Mouse (Mus musculus) kidney, postnatal 14 days (tissue): ENCODE results near the gene Ffar2.
A peak's percentile ranks its signal among the peaks of the same experiment; 100 is the strongest.
"Not testable (repeated sequence)": the region's sequence is repeated elsewhere in the genome, so short reads cannot be mapped to it uniquely, and the experiment has no call there.

ENCODE experiments used
- DNase-seq: peaks from one replicate; pipeline ENCODE4 v3.0.0; 2022; ENCODE audit warnings: mixed read lengths

The Ffar2 gene

DNA sequence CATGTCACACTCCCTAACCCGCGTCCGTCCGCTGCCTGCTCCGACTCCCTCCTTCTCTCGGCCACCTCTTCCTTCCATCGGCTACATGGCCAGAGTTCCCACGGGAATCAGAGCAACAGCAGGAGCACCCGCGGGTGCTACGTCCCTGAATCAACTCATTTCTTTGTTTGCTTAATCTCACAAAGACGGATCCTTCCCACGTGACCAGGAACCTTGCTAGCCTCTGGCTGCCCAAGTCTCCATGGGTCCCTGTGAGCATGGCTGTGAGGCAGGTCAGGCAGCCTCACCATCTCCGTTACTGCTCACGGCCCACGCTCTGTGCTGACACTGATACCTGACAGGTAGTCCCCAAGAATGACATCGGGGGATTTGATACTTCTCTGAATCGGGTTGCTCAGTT lies at the start of gene Ffar2:
Ffar2 (minus strand) TSS at position 101 of the 400 bp plus-strand sequence.
- no peak for DNase-seq

DNA sequence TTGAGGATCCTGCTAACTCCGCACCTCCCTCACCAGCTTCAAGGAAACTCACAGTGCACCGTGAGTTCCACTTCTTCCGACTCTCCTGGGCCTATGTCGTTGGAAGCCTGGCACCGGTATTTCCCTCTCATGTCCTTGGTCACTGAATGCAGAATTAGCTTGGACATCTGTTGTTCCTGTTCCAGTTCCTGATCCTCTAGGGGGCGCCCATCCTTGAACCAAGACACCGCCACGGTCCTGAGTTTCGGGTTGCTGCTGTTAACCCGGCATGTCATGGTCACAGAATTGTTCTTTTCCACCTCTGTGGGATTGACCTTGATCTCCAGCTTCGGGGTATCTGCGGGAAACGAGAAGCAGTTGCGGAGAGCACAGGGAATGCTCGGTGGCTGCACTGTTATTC lies 49.5 kb upstream of the Ffar2 start:
- DNase-seq: peak; percentile 82

DNA sequence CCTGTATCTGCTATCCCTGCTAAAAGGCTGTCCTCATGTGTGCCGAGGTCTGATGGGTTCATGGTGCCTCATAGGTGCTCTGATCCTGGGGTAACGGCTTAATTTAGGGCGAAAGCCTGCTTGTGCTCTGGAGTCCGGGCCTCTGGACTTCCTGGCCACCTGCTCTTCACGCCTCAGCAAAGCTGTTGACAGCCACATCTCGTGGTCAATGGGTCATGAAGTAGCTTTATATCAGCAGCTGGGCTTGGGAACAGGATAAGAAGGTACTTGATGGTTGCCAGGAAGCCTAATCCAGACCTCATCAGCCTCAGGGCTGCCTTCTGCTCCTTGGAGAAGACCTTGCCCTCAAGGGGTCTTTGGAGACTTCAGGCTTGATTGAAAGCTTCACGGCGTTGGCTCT lies 39.8 kb upstream of the Ffar2 start:
- no peak for DNase-seq

DNA sequence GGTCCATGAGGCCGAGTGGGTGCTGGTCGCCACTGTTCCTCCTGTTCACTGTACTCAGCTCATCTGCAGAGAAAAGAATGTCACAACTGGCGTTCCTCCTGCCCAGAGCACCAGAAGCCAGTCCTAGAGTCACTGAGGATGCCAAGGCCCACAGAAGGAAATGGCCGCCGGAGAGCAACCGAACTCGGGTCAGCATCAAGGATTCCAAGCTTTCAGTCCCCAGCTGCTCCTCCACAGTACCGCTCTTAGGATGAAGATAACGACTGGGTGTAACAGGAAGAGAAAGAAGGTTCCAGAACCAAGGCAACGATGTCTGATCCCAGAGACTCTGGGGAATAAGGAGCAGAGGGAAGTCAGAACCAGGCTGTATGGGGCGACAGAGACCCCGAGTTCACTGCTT lies 37.9 kb upstream of the Ffar2 start, which contains the start of gene Ffar1:
Ffar1 (minus strand) TSS at position 101 of the 400 bp plus-strand sequence.
- DNase-seq: no peak

DNA sequence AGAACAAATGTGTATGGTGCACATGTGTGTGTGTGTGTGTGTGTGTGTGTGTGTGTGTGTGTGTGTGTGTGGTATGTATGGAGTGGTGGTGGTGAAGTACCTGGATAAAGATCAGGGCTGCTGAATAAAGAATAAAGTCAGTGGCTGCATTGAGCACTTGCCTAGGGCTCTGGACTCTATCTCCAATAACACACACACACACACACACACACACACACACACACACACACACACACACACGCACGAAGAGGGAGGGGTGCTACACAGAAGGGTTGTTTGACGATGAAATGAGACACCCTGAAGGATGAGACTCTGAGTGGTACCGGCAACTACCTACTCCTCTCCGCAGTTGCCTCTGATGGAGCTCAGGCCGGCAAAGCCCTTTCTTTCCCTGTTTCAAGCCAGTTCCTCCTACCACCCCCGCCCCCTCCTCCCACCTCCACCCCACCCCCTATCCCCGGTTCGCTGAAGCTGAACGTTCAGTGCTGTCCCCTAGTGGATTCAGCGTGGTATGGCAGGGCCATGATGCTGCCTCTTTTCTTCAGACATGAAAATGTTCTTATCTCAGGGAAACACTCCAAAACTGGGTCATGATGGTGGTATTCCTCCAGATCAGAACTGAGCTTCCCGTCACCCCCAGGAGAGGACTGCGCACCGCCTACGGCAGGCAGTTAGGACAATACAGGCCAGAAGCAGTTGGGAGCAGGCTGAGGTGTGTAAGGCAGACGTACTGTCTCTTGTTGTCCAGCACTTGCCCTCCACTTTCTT lies 36.2 kb upstream of the Ffar2 start:
- DNase-seq: peak; percentile 53

DNA sequence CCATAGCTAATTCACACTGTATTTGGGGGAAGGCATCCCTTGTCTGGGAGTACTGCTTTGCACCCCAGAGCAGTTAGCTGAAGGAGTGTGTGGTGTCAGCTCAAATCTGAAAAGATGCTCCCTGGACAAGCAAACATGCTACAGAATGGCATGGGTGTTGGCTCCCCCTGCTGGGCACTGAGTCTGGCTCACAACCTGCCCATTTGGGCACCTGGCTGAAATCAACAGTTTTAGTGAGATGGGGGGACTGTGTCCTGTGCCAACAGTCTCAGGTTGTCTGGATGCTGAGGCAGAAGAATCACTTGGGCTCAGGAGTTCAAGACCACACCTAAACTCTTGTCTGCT lies 35.7 kb upstream of the Ffar2 start:
- DNase-seq: peak; percentile 81

DNA sequence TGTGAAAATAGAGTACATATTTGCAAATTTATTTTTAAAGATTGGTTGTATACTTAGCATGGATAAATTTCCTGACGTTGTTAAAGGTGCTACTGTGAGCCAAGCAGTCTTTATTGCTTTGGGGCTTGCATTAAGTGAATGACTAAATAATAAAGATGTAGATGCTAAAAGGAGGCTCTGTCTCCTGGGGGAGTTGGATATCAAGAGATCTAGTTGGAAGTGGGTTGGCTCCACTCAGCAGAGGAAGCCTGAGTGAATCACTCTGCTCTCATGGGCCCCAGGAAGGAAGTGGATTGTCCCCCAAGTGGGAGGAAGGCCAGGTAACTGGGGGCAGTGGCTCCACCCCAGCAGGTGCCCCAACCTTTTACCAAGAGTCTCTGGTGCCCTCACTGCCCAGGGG lies 34.2 kb upstream of the Ffar2 start:
- no peak for DNase-seq

DNA sequence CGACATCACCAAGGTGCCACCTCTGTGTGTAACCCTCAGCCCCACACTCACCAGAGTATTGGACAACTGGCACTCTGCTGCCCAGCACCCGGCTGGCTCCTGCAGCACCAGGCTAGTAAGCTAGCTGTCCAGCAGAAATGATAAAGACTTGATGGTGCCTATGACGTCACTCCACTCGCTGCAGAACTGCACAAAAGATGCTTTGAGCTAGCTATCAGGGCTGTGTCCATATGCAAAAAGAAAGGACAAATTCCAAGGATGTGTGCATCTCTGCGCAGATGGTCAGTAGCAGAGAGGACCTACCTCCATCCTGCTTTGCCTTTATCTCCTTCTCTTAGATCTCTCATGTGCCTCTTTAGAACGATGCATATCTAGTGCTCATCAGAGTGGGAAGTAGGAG lies 32.5 kb upstream of the Ffar2 start, which contains the start of gene Ffar3:
Ffar3 (minus strand) TSS at position 101 of the 400 bp plus-strand sequence.
- no peak for DNase-seq

DNA sequence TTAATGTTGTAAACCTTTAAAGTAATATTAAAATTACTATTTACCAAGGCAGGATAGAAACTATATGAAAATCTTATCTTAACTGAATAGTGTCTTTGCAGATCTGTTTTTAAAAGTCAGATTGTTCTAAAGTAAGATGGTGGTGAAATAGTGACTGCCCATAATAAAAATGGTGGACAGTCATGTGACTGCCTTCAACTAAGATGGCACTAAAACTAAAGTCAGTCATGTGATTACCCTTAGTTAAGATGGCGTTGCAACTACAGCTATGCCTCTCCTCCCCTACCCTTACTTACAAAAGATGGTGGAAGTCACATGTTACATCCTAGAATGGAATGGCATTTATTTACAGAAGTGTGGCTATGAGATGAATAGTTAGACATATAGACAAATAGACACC lies 27.8 kb upstream of the Ffar2 start:
- DNase-seq: no peak

DNA sequence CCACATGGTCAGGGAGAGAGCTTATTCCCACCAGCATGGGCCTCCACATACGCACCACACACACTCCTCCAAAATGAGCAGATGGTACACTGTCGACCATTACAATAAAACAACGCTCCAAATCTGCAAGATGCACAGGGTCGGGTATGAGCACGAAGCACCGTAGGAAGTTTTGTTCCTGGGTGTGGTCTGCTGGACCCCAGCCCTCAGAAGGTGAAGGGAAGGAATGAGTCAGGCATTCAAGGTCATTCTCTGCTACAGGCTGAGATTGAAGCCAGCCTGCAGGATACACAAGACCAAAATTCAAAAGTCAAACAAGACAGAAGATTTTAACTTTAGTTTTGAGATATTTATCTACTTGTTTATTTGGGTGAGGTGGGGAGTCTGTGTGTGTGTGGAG lies 24.4 kb upstream of the Ffar2 start:
- no peak for DNase-seq

DNA sequence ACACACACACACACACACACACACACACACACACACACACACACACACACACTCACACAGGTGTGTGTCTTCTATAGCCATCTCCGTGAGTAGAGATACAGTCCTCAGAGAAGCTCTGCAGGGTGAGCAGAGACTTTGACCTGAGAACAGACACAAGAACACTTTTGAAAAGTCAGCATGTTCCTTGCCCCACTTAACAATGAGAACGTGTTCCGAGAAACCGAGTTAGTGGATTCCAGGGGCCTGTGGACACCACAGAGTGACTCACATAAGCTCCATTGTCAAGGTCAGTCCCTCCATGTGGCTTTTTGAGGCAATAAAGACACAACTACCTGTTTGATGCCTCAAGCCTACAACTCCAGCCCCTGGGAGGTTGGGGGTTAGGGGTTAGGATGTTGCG lies 23.8 kb upstream of the Ffar2 start:
- peak; percentile 26 for DNase-seq

DNA sequence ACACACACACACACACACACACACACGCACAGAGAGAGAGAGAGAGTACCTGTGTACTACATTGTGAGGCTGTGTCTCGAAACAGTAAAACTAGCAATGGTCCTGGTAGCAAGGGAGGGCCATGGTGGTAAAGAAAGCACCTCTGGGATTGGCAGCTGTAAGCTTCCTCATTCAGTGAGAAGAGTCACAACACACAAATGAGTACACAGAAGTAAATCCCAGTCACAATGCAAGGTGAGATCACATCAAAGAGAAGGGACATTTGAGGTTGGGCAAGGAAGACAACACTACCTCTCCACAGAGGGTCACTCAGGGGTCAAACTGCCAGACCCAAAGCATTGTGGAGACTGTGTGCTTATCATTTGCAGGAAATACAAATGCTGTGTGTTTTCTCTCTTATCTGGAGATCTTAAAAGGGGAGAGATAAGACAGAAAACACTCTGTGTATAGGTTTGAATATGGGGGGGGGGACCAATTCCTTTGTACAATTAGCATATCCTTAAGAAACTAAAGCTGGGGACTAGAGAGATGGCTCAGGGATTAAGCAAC lies 23.0 kb upstream of the Ffar2 start:
- DNase-seq: no peak

DNA sequence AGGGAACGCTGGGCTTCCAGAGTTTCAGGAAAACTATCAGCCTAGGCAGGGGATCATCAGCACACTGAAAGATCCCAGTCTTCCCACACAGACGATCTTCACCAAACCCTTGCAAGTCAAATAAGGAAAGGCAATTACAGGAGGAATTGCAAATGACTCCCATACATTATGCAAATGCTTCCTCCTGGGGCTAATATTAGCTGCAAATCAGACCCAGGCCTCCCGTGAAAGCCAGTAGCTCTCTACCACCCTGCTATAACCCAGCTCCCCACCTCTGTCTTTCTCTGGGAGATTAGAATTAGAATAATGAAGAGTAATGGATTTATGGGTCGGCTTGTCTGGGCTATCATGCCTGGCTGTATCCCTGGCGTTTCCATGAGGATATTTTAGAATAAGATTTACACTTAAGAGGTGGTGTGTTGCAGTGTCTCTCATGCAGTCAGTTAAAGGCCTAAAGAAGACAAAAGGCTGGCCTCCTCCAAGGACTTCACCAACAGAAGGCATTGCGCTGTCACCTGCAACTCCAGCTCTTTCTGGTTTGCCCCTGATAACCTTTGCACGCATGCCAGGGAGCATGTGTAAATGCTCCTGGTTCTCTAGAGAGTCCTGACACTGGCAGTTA lies 21.2 kb upstream of the Ffar2 start:
- DNase-seq: no peak

DNA sequence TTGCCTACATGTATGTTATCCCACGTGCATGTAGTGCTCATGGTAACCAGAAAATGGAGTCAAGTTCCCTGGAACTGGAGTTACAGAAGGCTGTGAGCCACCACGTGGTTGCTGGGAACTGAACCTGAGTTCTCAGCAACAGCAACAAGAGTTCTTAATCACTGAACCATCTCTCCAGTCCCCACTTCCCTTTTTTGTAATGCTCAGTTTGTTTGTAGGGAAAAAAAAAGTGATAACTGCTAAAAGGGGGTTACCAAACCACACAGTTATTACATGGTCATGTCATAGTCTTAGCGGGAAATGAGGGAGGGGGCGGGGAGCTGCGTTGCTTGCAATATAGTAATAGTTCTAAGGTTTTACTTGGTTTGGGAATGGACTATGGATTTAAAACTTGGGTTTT lies 18.5 kb upstream of the Ffar2 start:
- DNase-seq: no peak

DNA sequence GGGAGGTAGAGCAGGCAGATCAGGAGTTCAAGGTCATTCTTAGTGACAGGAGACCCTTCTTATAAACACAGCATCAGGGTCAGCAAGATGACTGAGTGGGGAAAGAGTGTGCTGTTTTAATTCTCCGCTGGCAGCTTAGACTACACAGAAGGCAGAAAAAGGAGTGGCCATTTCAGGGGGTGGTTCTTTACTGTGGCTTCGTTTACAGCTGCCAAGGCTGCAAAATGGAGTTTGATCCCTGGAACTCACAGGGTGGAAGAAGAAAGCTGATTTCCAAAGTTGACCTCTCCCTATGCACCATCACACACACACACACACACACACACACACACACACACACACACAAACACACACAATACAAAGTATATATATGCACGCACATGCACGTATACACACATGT lies 17.8 kb upstream of the Ffar2 start:
- DNase-seq: no peak

DNA sequence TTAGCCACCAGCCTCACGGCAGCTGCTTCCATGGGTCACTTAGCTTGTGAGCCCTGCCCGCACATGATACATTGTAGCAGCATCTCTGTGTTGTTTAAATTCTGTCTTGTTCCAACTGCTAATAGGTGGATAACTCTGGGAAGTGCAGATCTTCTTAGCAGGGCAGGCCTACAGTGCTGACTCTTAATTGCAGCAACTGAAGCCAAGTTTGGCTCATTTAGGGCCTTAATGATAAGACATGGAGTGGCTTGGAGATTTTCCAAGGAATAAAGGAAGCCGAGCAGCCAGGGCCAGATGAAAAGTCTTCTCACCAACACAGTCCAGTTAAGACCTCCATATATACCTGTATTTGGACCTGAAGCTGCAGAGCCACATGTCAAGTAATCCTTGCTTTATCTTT lies 16.7 kb upstream of the Ffar2 start:
- no peak for DNase-seq

DNA sequence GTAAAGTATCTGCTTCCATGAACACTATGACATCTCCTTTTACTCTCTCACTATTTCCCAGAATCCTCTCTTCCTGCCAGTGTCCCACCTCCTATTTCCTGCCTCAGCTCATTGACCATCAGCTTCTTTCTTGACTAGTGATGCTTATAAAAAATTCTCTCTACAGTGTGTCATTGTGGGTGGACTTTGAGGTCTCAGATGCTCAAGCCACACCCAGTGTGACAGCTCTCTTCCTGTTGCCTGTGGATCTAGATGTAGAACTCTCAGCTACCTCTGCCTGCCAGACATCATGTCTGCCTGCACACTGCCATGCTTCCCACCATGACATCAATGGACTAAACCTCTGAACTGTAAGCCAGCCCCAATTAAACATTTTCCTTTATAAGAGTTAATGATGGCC lies 13.7 kb upstream of the Ffar2 start:
- no peak for DNase-seq

DNA sequence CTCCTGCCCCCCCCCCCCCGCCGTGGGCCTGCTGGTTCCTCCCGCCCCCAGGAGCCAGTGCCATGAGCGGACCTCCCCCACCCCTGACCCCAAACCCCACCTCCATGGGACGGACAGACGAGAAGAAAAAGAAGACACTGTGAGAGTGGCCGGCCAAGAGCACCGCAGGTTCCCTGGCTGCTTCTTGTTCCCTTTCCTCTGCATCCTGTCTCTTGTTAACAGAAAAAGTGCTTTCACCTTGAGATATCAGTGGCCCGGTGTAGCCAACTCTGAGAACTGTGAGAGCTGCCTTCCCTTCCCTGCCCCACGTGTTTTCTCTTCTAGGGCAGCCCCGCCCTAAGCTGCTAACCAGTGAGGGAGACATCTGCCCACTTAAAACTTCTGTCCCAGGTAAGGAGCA lies 9.1 kb upstream of the Ffar2 start:
- DNase-seq: not testable (repeated sequence)

DNA sequence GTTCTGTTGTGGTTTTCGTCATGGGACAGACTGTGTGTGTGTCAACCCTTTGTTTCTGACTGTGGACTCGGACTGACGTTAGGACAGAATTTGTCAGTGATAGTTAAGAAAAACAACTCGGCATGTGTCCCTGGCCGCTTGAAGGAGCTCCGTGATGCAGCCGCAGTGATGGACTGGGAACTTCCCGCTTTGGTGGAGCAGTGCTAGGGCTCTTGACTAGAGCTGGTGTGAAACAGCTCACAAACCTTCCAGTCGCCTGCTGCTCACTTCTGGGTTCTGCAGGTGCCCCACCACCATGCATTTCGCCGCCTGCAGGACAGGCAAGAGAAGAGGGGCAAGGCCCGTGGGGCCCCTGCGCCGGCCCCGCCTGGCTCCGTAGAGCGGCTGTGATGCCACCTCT lies 8.7 kb upstream of the Ffar2 start:
- DNase-seq: no peak

DNA sequence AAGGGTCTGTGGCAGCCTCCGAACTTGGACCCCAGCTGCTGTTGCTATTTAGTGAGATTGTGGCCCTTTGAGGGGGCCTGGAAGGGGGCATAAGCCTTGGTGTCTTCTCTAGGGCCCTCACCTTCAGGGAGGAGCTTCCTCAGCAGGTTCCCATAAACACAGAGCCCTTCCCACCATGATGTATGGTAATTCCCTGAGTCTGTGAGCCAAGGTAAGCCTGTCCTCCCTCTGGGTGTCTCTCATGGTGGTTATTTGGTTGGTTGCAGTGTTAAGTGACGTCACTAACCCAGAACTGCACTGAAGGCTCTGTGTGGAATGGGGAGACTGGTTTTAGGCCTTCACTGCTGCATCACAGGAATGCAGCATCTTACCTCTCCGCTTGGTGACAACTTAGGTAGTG lies 5.9 kb upstream of the Ffar2 start:
- no peak for DNase-seq

DNA sequence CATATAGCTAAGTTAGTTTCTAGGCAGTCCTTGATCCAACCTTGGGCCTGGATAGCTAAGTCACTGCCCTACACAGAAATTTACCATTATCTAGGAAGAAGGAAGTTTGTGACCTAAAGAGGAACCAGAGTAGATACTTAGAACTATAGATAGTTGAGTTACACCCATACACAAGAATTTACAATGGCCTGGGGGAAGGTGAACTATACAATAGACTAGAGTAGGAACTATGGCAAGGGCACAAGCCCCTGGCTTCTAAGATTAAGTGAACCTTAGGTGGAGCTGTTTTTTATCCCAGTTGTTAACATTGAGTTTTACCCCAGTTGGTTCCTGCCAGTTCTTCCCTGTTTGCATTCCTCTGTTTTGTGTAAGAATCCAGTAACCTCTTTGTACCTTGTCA lies 5.3 kb upstream of the Ffar2 start:
- not testable (repeated sequence) for DNase-seq

DNA sequence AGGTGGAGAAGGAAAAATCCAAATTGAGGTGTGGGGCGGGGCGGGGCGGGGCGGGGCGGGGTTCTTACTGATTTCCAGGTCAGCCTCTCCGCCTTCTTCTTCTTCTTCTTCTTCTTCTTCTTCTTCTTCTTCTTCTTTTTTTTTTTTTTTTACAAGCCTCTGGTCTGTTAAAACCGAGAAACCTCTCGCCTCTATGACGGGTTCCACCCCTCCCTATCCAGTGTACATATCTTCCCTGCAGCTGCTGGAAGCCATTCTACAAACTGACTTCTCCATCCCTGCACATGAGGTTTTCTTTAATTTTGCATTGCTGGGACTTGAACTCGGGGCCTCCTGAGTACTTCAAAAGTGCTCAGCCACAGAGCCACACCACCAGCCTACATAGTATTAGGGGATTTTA lies 3.1 kb upstream of the Ffar2 start:
- DNase-seq: no peak

DNA sequence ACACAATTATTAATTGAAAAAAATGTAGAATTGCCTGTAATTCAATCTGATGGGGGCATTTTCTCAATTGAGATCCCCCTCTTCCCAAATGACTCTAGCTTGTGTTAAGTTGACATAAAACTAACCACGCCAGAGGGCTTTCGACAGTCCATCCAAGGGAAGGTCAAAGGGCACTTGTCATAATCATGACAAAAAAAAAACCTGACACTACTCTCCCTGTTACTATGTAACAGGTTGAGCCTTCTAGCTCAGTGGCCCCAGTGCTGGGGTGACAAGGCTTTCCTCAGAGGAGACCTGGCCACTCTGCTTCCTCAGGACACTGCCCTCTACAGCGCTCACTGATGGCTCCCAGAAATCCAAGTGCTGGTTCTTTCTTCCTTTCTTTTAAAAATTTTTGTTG lies 731 bp upstream of the Ffar2 start:
- no peak for DNase-seq

DNA sequence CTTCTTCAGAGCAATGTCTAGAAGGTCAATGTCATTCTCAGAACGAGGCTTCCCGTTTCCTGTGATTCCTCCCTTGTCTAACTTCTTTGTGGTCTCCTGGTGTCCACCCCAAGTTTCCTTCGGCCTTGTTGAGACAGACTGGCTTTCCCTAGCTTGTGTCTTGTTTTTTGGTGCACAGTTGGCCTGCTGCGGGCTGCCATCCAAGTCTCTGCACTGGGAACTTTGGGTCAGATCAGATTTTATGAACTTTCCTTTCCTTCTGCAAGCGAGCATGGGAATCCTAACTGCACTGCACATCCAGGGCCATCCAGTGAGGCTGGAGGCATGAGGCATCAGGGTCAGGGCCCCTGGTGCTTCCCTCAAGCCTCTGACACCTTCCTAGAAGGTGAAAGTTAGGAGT lies 2.0 kb downstream of the Ffar2 start:
- peak; percentile 42 for DNase-seq
